Mouse (Mus musculus): ENCODE data around the gene Mogat2.
A peak's percentile ranks its signal among the peaks of the same experiment; 100 is the strongest.

The Mogat2 gene

GRCm38 (mm10) chr7:99194511-99194910 is 43.9 kb downstream of the Mogat2 start:
- DNase-seq (ENCODE audit: low read depth) = no peak

- DNase-seq (ENCODE audit: low read depth) = no peak
These were observed 44.5 kb downstream of the Mogat2 start for GRCm38 (mm10) chr7:99193926-99194325.

- peak; percentile 8 for DNase-seq (ENCODE audit: low read depth)
These were observed 47.0 kb downstream of the Mogat2 start for GRCm38 (mm10) chr7:99191411-99191810.

DNA sequence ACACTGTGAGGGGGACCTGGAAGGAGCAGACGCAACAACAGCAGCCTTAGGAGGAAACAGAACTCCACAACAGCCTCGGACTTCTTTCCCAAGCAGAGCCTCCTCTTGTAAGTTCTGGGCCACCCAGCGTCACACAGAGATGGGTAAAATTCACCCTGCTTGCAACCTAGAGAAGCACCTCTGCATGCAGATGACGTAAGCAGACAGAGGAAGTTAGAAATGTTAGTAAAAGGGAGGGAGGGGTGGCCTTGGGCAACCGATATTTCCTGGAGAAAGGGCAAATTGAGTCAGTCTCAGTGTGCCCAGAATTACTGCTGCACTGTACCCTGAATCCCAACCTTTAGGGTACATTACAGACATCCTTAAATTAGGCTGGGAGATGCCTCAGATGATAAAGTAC is 48.5 kb downstream of the Mogat2 start:
- DNase-seq (ENCODE audit: low read depth) = peak; percentile 55

DNA sequence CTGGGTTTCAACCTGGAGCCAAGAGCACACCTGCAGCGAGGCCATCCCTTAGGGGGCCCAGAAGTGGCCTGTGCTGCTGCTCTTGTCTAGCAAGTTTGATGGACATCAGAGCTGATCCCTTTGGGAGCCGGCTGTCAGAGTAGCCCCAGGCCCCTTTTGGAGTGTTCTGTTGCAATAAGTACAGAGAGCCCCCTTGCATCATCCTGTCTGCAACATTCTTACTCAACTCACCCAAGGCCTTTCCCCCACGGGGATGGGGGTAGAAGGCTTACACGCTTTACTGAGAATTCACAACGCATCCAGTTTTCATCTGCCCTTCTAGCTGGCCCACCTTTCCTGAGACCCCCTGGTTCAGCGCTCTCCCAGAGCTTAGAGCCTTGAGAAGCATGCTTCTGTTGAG is 49.8 kb downstream of the Mogat2 start:
- DNase-seq (ENCODE audit: low read depth) = peak; percentile 32

- DNase-seq (ENCODE audit: low read depth) = no peak
These were observed 51.0 kb downstream of the Mogat2 start for GRCm38 (mm10) chr7:99187451-99187850.

- DNase-seq (ENCODE audit: low read depth) = no peak
These were observed 53.0 kb downstream of the Mogat2 start for GRCm38 (mm10) chr7:99185405-99185804.

DNA sequence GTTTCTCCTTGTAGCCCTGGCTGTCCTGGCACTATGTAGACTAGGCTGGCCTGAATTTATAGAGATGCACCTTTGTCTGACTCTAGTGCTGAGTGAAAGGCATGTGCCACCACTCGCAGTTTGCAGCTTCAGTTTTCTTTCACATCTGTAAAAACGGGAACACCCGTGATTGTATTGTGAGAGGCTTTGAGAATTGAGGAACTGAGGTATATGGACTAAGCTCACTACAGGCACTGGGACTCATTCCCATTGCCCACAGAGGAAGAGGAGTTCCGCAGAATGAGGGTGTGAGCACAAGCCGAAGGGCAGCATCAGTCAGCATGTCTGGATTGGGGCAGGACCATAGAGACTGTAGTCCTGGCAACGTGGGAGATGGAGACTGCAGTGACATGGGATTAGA is 54.7 kb downstream of the Mogat2 start:
- DNase-seq (ENCODE audit: low read depth) = no peak

DNA sequence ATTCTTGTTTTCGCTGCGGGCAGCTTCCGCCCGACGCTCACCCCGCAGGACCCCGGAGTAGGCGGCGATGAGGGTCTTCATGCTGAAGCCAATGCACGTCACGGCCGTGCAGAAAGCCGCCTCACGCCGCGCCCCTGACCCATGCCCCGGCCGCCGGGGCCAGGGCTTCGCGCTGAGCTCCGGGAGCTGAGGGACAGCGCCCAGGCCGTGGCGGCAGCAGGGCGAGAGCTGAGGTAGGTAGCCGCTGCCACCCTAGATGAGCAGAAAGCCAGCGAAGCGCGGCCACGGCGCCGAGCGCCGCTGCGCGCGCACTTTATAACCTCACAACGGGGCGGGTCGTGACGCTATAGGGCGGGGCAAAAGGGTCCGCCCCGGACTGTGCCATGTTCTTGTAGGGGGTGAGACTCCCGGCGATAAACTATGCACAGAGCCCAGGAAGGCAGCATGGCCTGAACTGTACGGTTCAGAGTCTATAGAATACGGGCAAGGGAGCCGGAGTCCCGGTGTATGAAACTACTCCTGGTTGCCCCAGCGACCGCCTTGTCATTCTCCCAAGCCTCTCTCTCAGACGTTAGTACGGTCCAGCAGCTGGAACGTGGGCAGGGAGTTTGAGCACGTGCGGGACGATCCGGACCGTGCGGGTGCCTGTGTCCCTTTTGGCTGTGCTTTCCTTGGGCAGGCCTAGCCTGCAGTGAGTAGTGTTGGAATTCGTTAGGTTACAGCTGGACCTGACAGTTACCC is 55.8 kb downstream of the Mogat2 start, which contains the start of gene Dgat2:
Dgat2 (minus strand) TSS at position 288 of the 741 bp plus-strand sequence.
- DNase-seq (ENCODE audit: low read depth) = no peak

- DNase-seq (ENCODE audit: low read depth) = no peak
These were observed 56.6 kb downstream of the Mogat2 start for GRCm38 (mm10) chr7:99181619-99182431.

GRCm38 (mm10) chr7:99180162-99180561 is 58.3 kb downstream of the Mogat2 start:
- DNase-seq (ENCODE audit: low read depth) = no peak

DNA sequence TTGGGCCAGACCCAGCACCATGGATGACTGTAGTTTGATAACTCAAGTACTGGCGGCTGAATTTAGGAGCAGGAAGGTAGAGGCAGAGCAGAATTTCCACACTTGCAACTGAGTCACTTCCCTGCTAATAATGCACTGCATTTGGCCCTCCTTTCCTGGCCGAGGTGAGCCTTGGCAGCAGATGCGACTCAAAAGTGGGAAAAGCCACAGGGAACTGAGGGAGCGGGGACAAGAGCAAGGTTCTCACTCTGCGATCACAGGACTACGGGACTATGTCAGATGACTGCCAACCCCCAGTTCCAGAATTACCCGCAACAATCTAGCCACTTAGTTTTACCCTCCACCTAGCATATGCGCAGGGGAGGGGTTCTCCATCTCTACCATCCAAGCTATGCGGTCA is 59.1 kb downstream of the Mogat2 start:
- DNase-seq (ENCODE audit: low read depth) = no peak

DNA sequence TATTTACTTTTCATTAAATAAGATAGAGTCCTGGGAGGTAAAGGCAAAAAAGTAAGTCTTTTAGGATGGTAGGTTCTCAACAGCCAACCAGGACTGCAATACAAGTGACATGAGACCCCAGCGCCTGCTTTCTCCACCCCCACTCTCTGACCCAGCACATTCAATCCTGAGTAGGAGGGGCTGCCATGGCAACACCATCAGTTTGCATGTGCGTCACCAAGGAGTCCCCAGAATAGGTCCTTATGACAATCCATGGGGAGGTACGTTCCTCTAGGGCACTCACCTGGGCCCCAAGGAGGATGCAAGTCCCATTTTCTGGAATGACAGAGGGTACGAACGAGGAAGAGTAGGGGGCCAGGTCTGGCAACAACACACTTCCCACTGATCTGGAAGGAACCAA is 61.0 kb downstream of the Mogat2 start:
- no peak for DNase-seq (ENCODE audit: low read depth)

- DNase-seq (ENCODE audit: low read depth) = no peak
These were observed 62.8 kb downstream of the Mogat2 start for GRCm38 (mm10) chr7:99175666-99176065.

- no peak for DNase-seq (ENCODE audit: low read depth)
These were observed 63.3 kb downstream of the Mogat2 start for GRCm38 (mm10) chr7:99175118-99175517.

- DNase-seq (ENCODE audit: low read depth) = no peak
These were observed 64.4 kb downstream of the Mogat2 start for GRCm38 (mm10) chr7:99174006-99174405.

DNA sequence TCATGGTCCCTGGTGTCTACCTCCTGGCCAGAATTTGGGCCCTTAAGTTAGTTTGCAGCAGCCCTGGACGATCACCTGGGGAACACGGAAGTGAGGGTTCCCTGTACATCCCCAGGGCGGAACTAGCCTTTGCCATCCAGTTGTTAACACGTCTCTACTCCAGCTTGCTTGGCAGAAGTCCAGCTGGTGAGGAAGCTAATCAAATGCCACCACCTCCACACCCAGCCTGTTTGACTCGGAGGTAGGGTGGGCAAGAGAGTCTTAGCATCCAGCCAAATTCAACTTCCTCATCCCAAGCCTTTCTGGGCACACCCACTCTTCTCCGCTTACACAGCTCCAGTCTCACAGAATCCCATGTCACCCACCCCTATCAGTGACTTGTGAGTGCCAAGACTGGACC is 65.5 kb downstream of the Mogat2 start:
- peak; percentile 21 for DNase-seq (ENCODE audit: low read depth)

GRCm38 (mm10) chr7:99171730-99172463 is 66.5 kb downstream of the Mogat2 start:
- DNase-seq (ENCODE audit: low read depth) = no peak

GRCm38 (mm10) chr7:99170519-99170918 is 67.9 kb downstream of the Mogat2 start:
- DNase-seq (ENCODE audit: low read depth) = no peak

GRCm38 (mm10) chr7:99169717-99170403 is 68.6 kb downstream of the Mogat2 start:
- no peak for DNase-seq (ENCODE audit: low read depth)
